Mouse (Mus musculus) G1E (cell line): ENCODE measurements around the gene Vps37c. TPM values are rescaled to one million over a fixed set of nuclear protein-coding genes. Genes with fewer than 3 reads are reported as not detected.

Source experiments
- ATAC-seq: 2 replicates; pipeline ENCODE4 v1.8.0; 2016; ENCODE audit warnings: mild to moderate bottlenecking; ENCODE audit not compliant: insufficient number of reproducible peaks, poor library complexity, low FRiP score, severe bottlenecking; ENCODE audit errors: extremely low read depth
- DNase-seq: peaks from one replicate; pipeline ENCODE4 v3.0.0; 2012; ENCODE audit warnings: low spot score
- H3K27me3 ChIP-seq: 2 replicates; pipeline ENCODE4 v1.6.1; 2012; ENCODE audit warnings: mild to moderate bottlenecking, low read length, inconsistent platforms; ENCODE audit not compliant: insufficient read depth
- H3K36me3 ChIP-seq: replicated peaks from 2 replicates; pipeline ENCODE3; 2012; ENCODE audit warnings: mild to moderate bottlenecking, inconsistent platforms
- H3K4me1 ChIP-seq: 2 replicates; pipeline ENCODE4 v1.6.1; 2012; ENCODE audit warnings: low read depth, low read length, inconsistent platforms, mixed read lengths; ENCODE audit not compliant: insufficient read depth
- H3K4me3 ChIP-seq: 2 replicates; pipeline ENCODE4 v1.5.1; 2012; ENCODE audit warnings: low read depth, mild to moderate bottlenecking, inconsistent platforms, low read length, moderate library complexity, mixed read lengths
- H3K9me3 ChIP-seq: replicated peaks from 2 replicates; pipeline ENCODE4 v1.6.1; 2012; ENCODE audit warnings: inconsistent platforms
- CTCF ChIP-seq: IDR thresholded peaks from 2 replicates; pipeline ENCODE4 v1.5.1; 2012; ENCODE audit warnings: low read depth, low read length, inconsistent platforms, mixed read lengths
- GATA1 ChIP-seq: IDR thresholded peaks from 2 replicates; pipeline ENCODE4 v1.6.1; 2012; ENCODE audit warnings: borderline replicate concordance, low read length, inconsistent platforms, mixed read lengths
- GATA2 ChIP-seq: IDR thresholded peaks from 2 replicates; pipeline ENCODE4 v1.6.1; 2012; ENCODE audit warnings: low read depth, low read length, inconsistent platforms, borderline replicate concordance
- POLR2AphosphoS5 ChIP-seq: IDR thresholded peaks from 2 replicates; pipeline ENCODE4 v1.6.1; 2012; ENCODE audit warnings: low read depth, low read length, inconsistent platforms; ENCODE audit not compliant: insufficient replicate concordance
- TAL1 ChIP-seq: conservative IDR thresholded peaks from 2 replicates; pipeline ENCODE4 v1.6.1; 2012; ENCODE audit warnings: low read depth, low read length, inconsistent platforms, mixed read lengths
- polyA plus RNA-seq: library from polyadenylated mRNA; stranded (reverse); fragments of >175 nt; gene quantifications from 2 replicates; pipeline ENCODE4 v1.2.3, GENCODE M21; 2012
- total RNA-seq, 2 experiments: library from RNA; stranded (forward) in 1 of 2; stranded (reverse) in 1 of 2; fragments of 200-1000 nt in 1 of 2; fragments of >200 nt in 1 of 2; fragmentation: Nextera tagmentation in 1 of 2; gene quantifications; 2 replicates each; pipeline ENCODE4 v1.2.3; 2014 to 2017

Gene Vps37c
- total and polyA plus RNA-seq, 3 experiments, result 5.2 to 34.9 (median 16.3) TPM

DNA sequence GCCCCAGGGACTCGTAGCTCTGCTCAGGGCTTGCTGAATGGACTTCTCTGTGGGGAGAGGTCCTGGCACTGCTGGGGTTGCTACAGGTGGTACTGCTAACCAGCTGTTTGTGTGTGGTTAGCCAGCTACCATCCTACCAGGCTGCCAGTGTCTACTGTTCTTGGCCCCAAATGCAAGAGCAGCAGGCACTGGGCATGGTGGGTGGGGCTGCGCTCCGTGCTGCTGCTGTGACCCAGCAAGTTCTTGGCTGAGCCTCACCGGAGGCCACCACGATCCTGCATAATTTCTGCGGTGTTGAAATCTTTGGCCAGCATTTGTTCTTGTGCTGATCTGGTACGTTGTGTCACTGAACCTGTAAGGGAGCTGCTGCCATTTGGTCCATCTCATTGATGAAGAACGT, 14.9 kb downstream of the Vps37c start:
- peaks cover 90% of the 10 kb centered on the region for H3K36me3 ChIP-seq
- TF ChIP-seq TAL1, result no peak
- TF ChIP-seq POLR2AphosphoS5, result no peak
- TF ChIP-seq GATA1, result no peak
- no peak for TF ChIP-seq CTCF
- no peak for TF ChIP-seq GATA2
- no peak overlapping the region for H3K4me3 ChIP-seq
- ATAC-seq (no peak), DNase-seq (no peak)
- peaks cover 47% of the 10 kb centered on the region for H3K4me1 ChIP-seq
- no peaks in the 10 kb centered on the region for H3K9me3 ChIP-seq
- no peaks in the 10 kb centered on the region; the same call in 1 of the 2 replicates for H3K27me3 ChIP-seq

DNA sequence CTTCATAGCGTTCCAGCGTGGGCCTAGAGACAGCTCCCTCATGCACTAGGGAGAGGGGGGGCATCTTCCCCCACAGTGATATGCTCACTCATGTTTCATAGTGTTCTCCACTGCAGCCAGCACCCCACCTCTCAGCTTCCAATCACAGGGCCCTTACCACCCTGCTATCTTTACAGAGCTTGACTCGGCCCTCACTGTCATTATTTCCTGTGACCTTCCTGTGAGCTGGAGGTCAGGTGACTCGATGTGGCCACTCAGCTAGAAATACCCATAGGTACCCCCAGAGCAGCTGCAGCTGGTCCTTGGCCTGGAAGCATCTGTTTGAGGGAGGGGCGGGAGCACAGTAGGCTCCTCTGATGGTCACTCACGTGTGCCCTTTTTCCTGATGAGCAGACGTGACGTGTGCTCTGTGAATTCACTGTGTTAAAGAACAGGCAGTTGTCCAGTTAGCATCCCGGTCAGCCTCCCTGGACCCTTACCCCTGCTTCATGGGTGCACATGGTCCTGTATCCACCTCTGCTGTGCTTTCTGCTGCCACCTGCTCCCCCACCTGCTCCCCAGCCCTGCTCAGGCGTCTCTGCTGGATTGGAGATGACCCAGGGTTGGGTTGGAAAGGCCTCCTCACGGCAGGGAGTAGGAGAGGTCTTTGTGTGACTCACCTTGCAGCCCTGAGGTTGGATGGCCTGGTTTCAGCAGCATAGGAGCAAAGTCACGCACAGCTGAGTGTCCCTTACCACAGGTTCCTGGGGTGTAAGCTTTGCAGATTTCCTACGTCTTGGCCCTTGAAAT, 18.7 kb downstream of the Vps37c start:
- ATAC-seq (no peak), DNase-seq (no peak)
- H3K36me3 ChIP-seq, result peaks cover 96% of the 10 kb centered on the region
- TF ChIP-seq GATA1 (no peak), CTCF (no peak), POLR2AphosphoS5 (no peak), GATA2 (no peak), TAL1 (no peak)
- H3K4me1 ChIP-seq, result peaks cover 40% of the 10 kb centered on the region
- no peaks in the 10 kb centered on the region; the same call in 1 of the 2 replicates for H3K27me3 ChIP-seq
- H3K9me3 ChIP-seq, result no peaks in the 10 kb centered on the region
- H3K4me3 ChIP-seq, result no peak overlapping the region

- Histone ChIP-seq H3K9me3 (no peaks in the 10 kb centered on the region), H3K4me3 (no peak overlapping the region), H3K27me3 (no peaks in the 10 kb centered on the region; the same call in 1 of the 2 replicates), H3K4me1 (peaks cover 35% of the 10 kb centered on the region), H3K36me3 (peaks cover 97% of the 10 kb centered on the region)
- ATAC-seq, result no peak
- DNase-seq, result no peak
- TF ChIP-seq GATA1 (no peak), POLR2AphosphoS5 (no peak), CTCF (no peak), TAL1 (no peak), GATA2 (no peak)
These were observed 19.3 kb downstream of the Vps37c start for GRCm38 (mm10) chr19:10707881-10708280.

GRCm38 (mm10) chr19:10708900-10709299, 20.4 kb downstream of the Vps37c start:
- Histone ChIP-seq H3K4me3 (no peak overlapping the region; the same call in 1 of the 2 replicates), H3K9me3 (no peaks in the 10 kb centered on the region), H3K4me1 (peaks cover 26% of the 10 kb centered on the region), H3K27me3 (no peaks in the 10 kb centered on the region; the same call in 1 of the 2 replicates), H3K36me3 (peaks cover 97% of the 10 kb centered on the region)
- no peak for TF ChIP-seq GATA1
- no peak for TF ChIP-seq POLR2AphosphoS5
- no peak for TF ChIP-seq TAL1
- no peak for TF ChIP-seq GATA2
- no peak for TF ChIP-seq CTCF
- no peak for DNase-seq
- no peak for ATAC-seq

GRCm38 (mm10) chr19:10709360-10710087, 21.0 kb downstream of the Vps37c start:
- Histone ChIP-seq H3K36me3 (peaks cover 99% of the 10 kb centered on the region), H3K27me3 (no peaks in the 10 kb centered on the region; the same call in 1 of the 2 replicates), H3K9me3 (no peaks in the 10 kb centered on the region), H3K4me3 (no peak overlapping the region; the same call in 1 of the 2 replicates), H3K4me1 (peaks cover 26% of the 10 kb centered on the region)
- ATAC-seq, result peak; percentile 40; the same call in 1 of the 2 replicates
- no peak for TF ChIP-seq GATA1
- peak; percentile 99 for TF ChIP-seq CTCF
- peak; percentile 85 for DNase-seq

GRCm38 (mm10) chr19:10710088-10710511, 21.6 kb downstream of the Vps37c start:
- Histone ChIP-seq H3K4me3 (no peak overlapping the region), H3K27me3 (no peaks in the 10 kb centered on the region; the same call in 1 of the 2 replicates), H3K4me1 (peaks cover 26% of the 10 kb centered on the region), H3K36me3 (peaks cover 96% of the 10 kb centered on the region), H3K9me3 (no peaks in the 10 kb centered on the region)
- DNase-seq (peak; percentile 51), ATAC-seq (no peak)
- TF ChIP-seq CTCF (no peak; the same call in 1 of the 2 replicates), GATA2 (no peak), GATA1 (no peak), POLR2AphosphoS5 (no peak), TAL1 (no peak)
